1 mouse cellular context compared by ENCODE assay signal in genomic region chr5:35713649-35714354, GRCm38 (mm10).
TF ChIP-seq lines count a peak whose summit lies in the region.

No protein-coding gene starts in this region.

TF ChIP-seq in CH12.LX, 34 proteins besides CTCF, POLR2A, EP300 and RAD21:
- TF ChIP-seq ZC3H11A (IDR thresholded peaks at IDR 0.05; ENCODE audit: low read depth, low read length): 0 out of 2 replicates have a peak, but pooled peaks have one; percentile 8
- TF ChIP-seq SIN3A (IDR thresholded peaks at IDR 0.05; ENCODE audit: low read length): no peak
- TF ChIP-seq SMC3 (IDR thresholded peaks at IDR 0.05; ENCODE audit: low read depth, low read length): peak; percentile 88
- TF ChIP-seq MAFK (IDR thresholded peaks at IDR 0.05; ENCODE audit: insufficient replicate concordance, low read length): 0 out of 2 replicates have a peak, but pooled peaks have one; percentile 32
